Mouse (Mus musculus): Measurements from ENCODE around the gene Gps1.
A peak's percentile ranks its signal among the peaks of the same experiment; 100 is the strongest.
"Not testable (repeated sequence)": the region's sequence is repeated elsewhere in the genome, so short reads cannot be mapped to it uniquely, and the experiment has no call there.

Gene Gps1

GRCm38 (mm10) chr11:120783426-120784063 is 527 bp upstream of the Gps1 start:
- DNase-seq (ENCODE audit: low read depth, low spot score), result no peak

GRCm38 (mm10) chr11:120785145-120785544 is 1.1 kb downstream of the Gps1 start:
- DNase-seq (ENCODE audit: low read depth, low spot score), result no peak

GRCm38 (mm10) chr11:120788460-120788859 is 4.4 kb downstream of the Gps1 start:
- not testable (repeated sequence) for DNase-seq (ENCODE audit: low read depth, low spot score)

- no peak for DNase-seq (ENCODE audit: low read depth, low spot score)
These were observed 5.3 kb downstream of the Gps1 start for GRCm38 (mm10) chr11:120789355-120789754.

GRCm38 (mm10) chr11:120789810-120790209 is 5.7 kb downstream of the Gps1 start:
- no peak for DNase-seq (ENCODE audit: low read depth, low spot score)

GRCm38 (mm10) chr11:120792652-120793051 is 8.6 kb downstream of the Gps1 start:
- DNase-seq (ENCODE audit: low read depth, low spot score), result no peak

GRCm38 (mm10) chr11:120795756-120796613 is 11.9 kb downstream of the Gps1 start, which contains the start of gene Dus1l:
Gene Dus1l, minus strand, starts transcription at chr11:120796403.
- peak; percentile 95 for DNase-seq (ENCODE audit: low read depth, low spot score)

- DNase-seq (ENCODE audit: low read depth, low spot score), result no peak
These were observed 12.5 kb downstream of the Gps1 start for GRCm38 (mm10) chr11:120796614-120796946.

GRCm38 (mm10) chr11:120798244-120798643 is 14.2 kb downstream of the Gps1 start:
- no peak for DNase-seq (ENCODE audit: low read depth, low spot score)

- no peak for DNase-seq (ENCODE audit: low read depth, low spot score)
These were observed 15.3 kb downstream of the Gps1 start for GRCm38 (mm10) chr11:120799316-120799890.

- DNase-seq (ENCODE audit: low read depth, low spot score), result peak; percentile 38
These were observed 16.2 kb downstream of the Gps1 start for GRCm38 (mm10) chr11:120800061-120800904.

- no peak for DNase-seq (ENCODE audit: low read depth, low spot score)
These were observed 20.2 kb downstream of the Gps1 start for GRCm38 (mm10) chr11:120804274-120804673.

- DNase-seq (ENCODE audit: low read depth, low spot score), result no peak
These were observed 20.7 kb downstream of the Gps1 start for GRCm38 (mm10) chr11:120804769-120805168.

GRCm38 (mm10) chr11:120805375-120806298 is 21.6 kb downstream of the Gps1 start:
- no peak for DNase-seq (ENCODE audit: low read depth, low spot score)

GRCm38 (mm10) chr11:120808010-120808409 is 23.9 kb downstream of the Gps1 start:
- no peak for DNase-seq (ENCODE audit: low read depth, low spot score)

- DNase-seq (ENCODE audit: low read depth, low spot score), result no peak
These were observed 28.0 kb downstream of the Gps1 start for GRCm38 (mm10) chr11:120812068-120812467.

GRCm38 (mm10) chr11:120817358-120817757 is 33.3 kb downstream of the Gps1 start:
- DNase-seq (ENCODE audit: low read depth, low spot score), result no peak

- no peak for DNase-seq (ENCODE audit: low read depth, low spot score)
These were observed 34.2 kb downstream of the Gps1 start for GRCm38 (mm10) chr11:120818251-120818650.

GRCm38 (mm10) chr11:120819556-120819955 is 35.5 kb downstream of the Gps1 start:
- no peak for DNase-seq (ENCODE audit: low read depth, low spot score)

GRCm38 (mm10) chr11:120820546-120820945 is 36.5 kb downstream of the Gps1 start:
- DNase-seq (ENCODE audit: low read depth, low spot score), result no peak
